Mouse (Mus musculus): Measurements from ENCODE around the gene Tcf7l1. TPM values are rescaled to one million over a fixed set of nuclear protein-coding genes. Genes with fewer than 3 reads are reported as not detected.

Tcf7l1 gene
- polyA plus RNA-seq, 1 experiment from 2014 or later, result 14.6 TPM

DNA sequence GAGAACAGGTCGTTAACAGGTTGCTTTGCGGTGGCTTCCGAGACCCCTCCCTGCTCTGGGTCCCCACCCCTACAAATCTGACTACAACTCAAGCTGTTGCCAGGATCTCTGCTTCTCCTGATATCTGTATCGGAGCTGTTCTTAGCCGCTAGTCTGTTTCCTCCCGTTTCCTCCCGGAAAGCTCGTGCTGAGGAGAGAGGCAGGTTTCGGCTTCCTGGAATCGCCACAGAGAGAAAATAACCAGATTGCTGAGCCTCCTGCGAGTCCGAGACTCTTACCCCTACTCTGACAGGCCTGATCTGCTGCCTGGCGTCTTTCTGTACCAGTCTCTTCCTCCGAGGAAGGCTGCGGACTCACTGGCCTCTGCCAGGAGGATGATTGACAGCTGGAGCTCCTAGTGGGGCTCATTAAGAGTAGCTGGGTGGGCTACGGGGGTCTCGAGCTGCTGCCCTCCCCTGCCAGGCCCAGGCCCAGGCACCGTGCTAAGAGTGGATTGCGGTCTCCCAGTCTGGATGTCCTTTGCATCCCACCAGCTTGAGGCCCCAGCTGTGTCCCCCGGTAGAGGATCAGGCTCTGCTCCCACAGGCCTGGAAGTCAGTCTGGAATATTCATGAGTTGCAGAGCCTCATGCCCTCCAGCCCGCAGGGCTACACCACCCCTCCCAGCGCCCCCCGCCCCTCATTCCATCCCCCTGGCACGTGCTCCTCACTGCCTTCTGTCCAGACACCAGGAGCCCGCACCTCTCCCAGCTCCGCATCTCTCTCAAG, 36.1 kb upstream of the Tcf7l1 start:
- ATAC-seq (replicated peaks; ENCODE audit: low FRiP score) (peak; percentile 18; the same call in 1 of the 2 replicates), DNase-seq (ENCODE audit: low spot score) (peak; percentile 49)
- 8% methylated on average over 26 of the region's 26 CpGs for WGBS
- no peaks in the 10 kb centered on the region for H3K36me3 ChIP-seq (ENCODE audit: control insufficient read depth, insufficient read depth, low read length)
- H3K27me3 ChIP-seq (replicated peaks; ENCODE audit: control insufficient read depth, insufficient read depth, low read length), result peaks cover 6% of the 10 kb centered on the region
- peak overlapping the region; percentile 17; the same call in 1 of the 2 replicates for H3K9ac ChIP-seq (ENCODE audit: low read depth, low read length)
- peak overlapping the region; percentile 57 for H3K4me2 ChIP-seq
- no peak overlapping the region for H3K27ac ChIP-seq (ENCODE audit: low read depth, low read length)
- peak overlapping the region; percentile 5 for H3K4me3 ChIP-seq (ENCODE audit: low read depth, low read length)
- peaks cover 5% of the 10 kb centered on the region for H3K4me1 ChIP-seq (replicated peaks; ENCODE audit: control insufficient read depth, insufficient read depth, low read length)
- no peaks in the 10 kb centered on the region; the same call in 1 of the 2 replicates for H3K9me3 ChIP-seq (ENCODE audit: control insufficient read depth, low read length)

DNA sequence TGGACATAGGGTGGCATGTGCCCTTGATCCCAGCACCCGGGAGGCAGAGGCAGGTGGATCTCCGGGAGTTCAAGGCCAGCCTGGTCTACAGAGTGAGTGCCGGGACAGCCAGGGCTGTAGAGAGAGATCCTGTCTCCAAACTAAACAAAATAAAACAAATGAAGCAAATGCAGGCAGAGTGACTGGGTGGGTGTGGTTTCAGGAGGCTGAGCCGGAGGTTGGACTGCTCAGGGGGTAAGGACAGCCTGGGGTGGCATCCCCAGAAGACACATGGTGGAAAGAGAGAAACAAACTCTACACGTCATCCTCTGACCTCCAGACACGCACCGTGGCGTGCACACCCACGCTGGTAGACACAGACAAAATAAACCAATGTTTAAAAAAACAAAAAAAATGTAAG, 24.4 kb upstream of the Tcf7l1 start:
- DNase-seq (ENCODE audit: low spot score) (no peak), ATAC-seq (replicated peaks; ENCODE audit: low FRiP score) (no peak)
- no peaks in the 10 kb centered on the region for H3K4me1 ChIP-seq (replicated peaks; ENCODE audit: control insufficient read depth, insufficient read depth, low read length)
- H3K27me3 ChIP-seq (replicated peaks; ENCODE audit: control insufficient read depth, insufficient read depth, low read length), result no peaks in the 10 kb centered on the region
- no peak overlapping the region for H3K4me2 ChIP-seq
- no peak overlapping the region for H3K27ac ChIP-seq (ENCODE audit: low read depth, low read length)
- H3K9ac ChIP-seq (ENCODE audit: low read depth, low read length), result no peak overlapping the region
- no peaks in the 10 kb centered on the region for H3K9me3 ChIP-seq (ENCODE audit: control insufficient read depth, low read length)
- no peak overlapping the region for H3K4me3 ChIP-seq (ENCODE audit: low read depth, low read length)
- 67% methylated on average over 9 of the region's 9 CpGs for WGBS
- H3K36me3 ChIP-seq (ENCODE audit: control insufficient read depth, insufficient read depth, low read length), result no peaks in the 10 kb centered on the region

DNA sequence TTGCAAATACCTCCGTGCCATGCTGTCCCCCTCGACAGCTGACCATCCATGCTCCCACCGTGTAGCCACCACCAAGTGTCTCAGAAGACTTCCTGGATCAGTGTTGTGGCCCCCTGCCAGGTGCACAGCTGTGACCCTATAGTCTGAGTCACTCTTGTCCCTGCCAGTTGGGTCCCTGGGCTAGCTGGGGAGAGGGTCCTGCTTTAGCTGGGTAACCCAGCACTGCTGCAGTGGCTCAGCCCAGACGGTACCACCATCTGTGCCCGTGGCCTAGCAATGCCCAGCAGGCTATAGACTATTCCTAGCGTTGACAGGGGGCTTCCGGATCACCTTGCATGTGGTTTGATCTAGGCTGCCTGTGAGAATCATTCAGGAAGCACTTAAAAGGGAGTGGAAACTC, 21.2 kb upstream of the Tcf7l1 start:
- WGBS, result 74% methylated on average over 7 of the region's 7 CpGs
- DNase-seq (ENCODE audit: low spot score) (no peak), ATAC-seq (replicated peaks; ENCODE audit: low FRiP score) (no peak)
- Histone ChIP-seq H3K27me3 (replicated peaks; ENCODE audit: control insufficient read depth, insufficient read depth, low read length) (no peaks in the 10 kb centered on the region), H3K4me2 (no peak overlapping the region), H3K36me3 (ENCODE audit: control insufficient read depth, insufficient read depth, low read length) (no peaks in the 10 kb centered on the region), H3K4me3 (ENCODE audit: low read depth, low read length) (no peak overlapping the region), H3K9ac (ENCODE audit: low read depth, low read length) (no peak overlapping the region), H3K4me1 (replicated peaks; ENCODE audit: control insufficient read depth, insufficient read depth, low read length) (no peaks in the 10 kb centered on the region), H3K27ac (ENCODE audit: low read depth, low read length) (no peak overlapping the region), H3K9me3 (ENCODE audit: control insufficient read depth, low read length) (no peaks in the 10 kb centered on the region)

DNA sequence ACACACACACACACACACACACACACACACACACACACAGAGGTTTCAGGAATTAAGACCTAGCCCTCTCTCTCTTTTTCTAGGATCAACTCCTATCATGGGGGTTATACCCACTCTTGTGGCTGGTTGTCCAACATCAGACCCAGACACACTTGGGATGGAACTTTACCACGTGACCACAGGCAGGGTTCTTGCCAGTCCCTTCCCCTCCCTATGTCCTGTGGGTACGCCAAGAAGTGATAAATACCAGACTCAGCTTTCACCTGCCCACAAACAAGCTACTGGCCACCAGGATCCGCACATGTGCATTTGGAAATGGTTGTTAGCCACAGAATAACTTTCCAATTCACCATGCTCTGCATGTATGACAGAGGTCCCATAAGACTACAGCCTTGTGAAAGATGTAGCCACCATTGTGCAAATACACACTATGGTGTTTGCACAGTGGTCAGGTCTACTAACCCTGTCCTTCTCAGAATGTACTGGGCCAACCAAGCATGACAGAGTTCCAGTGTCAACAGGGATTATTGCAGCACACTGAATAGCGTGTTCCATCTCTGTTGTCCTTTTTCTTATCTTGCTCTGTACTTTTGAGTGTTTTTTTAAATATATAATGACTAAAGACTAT, 20.6 kb upstream of the Tcf7l1 start:
- ATAC-seq (replicated peaks; ENCODE audit: low FRiP score) (no peak), DNase-seq (ENCODE audit: low spot score) (no peak)
- no peak overlapping the region for H3K4me2 ChIP-seq
- no peaks in the 10 kb centered on the region for H3K36me3 ChIP-seq (ENCODE audit: control insufficient read depth, insufficient read depth, low read length)
- H3K27me3 ChIP-seq (replicated peaks; ENCODE audit: control insufficient read depth, insufficient read depth, low read length), result no peaks in the 10 kb centered on the region
- no peak overlapping the region for H3K9ac ChIP-seq (ENCODE audit: low read depth, low read length)
- no peaks in the 10 kb centered on the region for H3K9me3 ChIP-seq (ENCODE audit: control insufficient read depth, low read length)
- no peaks in the 10 kb centered on the region for H3K4me1 ChIP-seq (replicated peaks; ENCODE audit: control insufficient read depth, insufficient read depth, low read length)
- no peak overlapping the region for H3K4me3 ChIP-seq (ENCODE audit: low read depth, low read length)
- 61% methylated on average over 4 of the region's 4 CpGs for WGBS
- H3K27ac ChIP-seq (ENCODE audit: low read depth, low read length), result no peak overlapping the region

DNA sequence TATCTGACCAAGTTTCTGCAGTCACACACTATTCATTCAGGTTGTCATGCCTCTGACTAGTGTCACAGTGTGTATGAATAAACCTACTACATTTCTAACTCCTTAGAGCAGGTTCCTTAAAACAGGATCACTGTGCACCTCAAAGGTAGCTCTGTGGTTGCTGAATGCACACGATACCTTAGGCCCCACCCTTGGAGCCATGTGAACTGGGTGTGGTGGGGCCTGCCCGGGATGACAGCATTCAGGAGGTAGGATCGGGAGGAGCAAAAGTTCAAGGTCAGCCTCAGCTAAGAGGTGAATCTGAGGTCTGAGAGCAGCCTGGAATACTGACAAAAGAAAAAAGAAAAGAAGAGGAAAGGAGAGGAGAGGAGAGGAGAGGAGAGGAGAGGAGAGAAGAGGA, 19.3 kb upstream of the Tcf7l1 start:
- ATAC-seq (replicated peaks; ENCODE audit: low FRiP score) (no peak), DNase-seq (ENCODE audit: low spot score) (no peak)
- no peaks in the 10 kb centered on the region for H3K27me3 ChIP-seq (replicated peaks; ENCODE audit: control insufficient read depth, insufficient read depth, low read length)
- H3K9me3 ChIP-seq (ENCODE audit: control insufficient read depth, low read length), result no peaks in the 10 kb centered on the region
- no peak overlapping the region for H3K4me3 ChIP-seq (ENCODE audit: low read depth, low read length)
- H3K4me2 ChIP-seq, result no peak overlapping the region
- H3K27ac ChIP-seq (ENCODE audit: low read depth, low read length), result no peak overlapping the region
- H3K9ac ChIP-seq (ENCODE audit: low read depth, low read length), result no peak overlapping the region
- WGBS, result 52% methylated on average over 3 of the region's 3 CpGs
- no peaks in the 10 kb centered on the region for H3K4me1 ChIP-seq (replicated peaks; ENCODE audit: control insufficient read depth, insufficient read depth, low read length)
- H3K36me3 ChIP-seq (ENCODE audit: control insufficient read depth, insufficient read depth, low read length), result no peaks in the 10 kb centered on the region

DNA sequence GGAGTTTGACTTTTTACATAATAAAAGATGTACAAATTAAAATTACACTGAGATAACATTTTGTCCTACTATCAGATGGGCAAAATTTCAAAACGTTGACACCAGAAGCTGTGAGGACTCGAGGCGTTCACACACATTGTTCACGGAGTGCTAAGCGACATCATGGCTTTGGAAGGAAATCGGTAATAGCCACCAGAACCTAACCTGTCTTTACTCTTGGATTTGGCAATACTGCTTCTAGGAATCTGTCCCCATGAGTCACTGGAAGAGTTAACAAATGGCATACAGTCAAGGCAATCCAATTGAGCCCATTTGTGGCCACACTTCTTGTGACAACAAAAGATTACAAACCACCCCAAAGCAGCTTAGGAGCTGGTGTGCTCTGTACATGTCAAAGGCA, 14.6 kb upstream of the Tcf7l1 start:
- no peaks in the 10 kb centered on the region for H3K9me3 ChIP-seq (ENCODE audit: control insufficient read depth, low read length)
- no peak overlapping the region for H3K4me3 ChIP-seq (ENCODE audit: low read depth, low read length)
- no peaks in the 10 kb centered on the region for H3K4me1 ChIP-seq (replicated peaks; ENCODE audit: control insufficient read depth, insufficient read depth, low read length)
- H3K36me3 ChIP-seq (ENCODE audit: control insufficient read depth, insufficient read depth, low read length), result no peaks in the 10 kb centered on the region
- ATAC-seq (replicated peaks; ENCODE audit: low FRiP score) (no peak), DNase-seq (ENCODE audit: low spot score) (no peak)
- no peak overlapping the region for H3K9ac ChIP-seq (ENCODE audit: low read depth, low read length)
- no peaks in the 10 kb centered on the region for H3K27me3 ChIP-seq (replicated peaks; ENCODE audit: control insufficient read depth, insufficient read depth, low read length)
- no peak overlapping the region for H3K27ac ChIP-seq (ENCODE audit: low read depth, low read length)
- 81% methylated on average over 6 of the region's 6 CpGs for WGBS
- no peak overlapping the region for H3K4me2 ChIP-seq

DNA sequence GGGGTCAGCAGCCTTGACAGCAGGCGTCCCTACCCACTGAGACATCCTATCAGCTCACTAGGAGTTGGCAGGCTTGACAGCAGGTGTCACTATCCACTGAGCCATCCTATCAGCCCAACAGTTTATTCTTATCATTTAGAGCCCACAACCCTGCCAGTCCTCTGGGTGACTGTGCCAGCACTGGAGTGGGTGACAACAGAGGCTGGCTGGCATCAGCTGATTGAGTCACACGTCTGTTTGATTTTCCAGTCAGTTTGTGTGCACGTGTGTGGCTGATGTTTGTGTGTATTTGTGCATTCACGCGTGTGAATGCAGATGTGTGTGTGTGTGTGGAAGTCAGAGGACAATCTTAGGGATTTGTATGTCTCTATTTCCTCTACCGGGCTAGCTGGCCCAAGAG, 13.1 kb upstream of the Tcf7l1 start:
- H3K36me3 ChIP-seq (ENCODE audit: control insufficient read depth, insufficient read depth, low read length), result no peaks in the 10 kb centered on the region
- DNase-seq (ENCODE audit: low spot score), result no peak

DNA sequence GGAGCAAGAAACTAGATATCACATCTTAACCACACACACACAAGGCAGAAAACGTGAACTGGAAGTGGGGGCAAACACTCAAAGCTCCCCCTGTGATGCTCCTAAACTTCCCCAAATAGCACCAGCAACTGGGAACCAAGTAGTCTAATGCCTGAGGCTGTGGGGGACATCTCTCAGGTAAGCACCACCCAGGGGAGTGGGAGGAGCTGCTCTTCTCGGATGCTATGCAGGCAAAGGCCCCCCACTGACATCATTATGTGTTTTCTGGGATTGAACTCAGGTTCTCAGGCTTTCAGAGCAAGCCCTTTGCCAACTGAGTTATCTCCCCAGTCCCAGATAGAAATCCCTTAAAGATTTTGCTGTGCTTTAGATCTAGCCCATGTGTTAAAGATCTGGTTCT, 11.6 kb upstream of the Tcf7l1 start:
- H3K4me1 ChIP-seq (replicated peaks; ENCODE audit: control insufficient read depth, insufficient read depth, low read length), result no peaks in the 10 kb centered on the region
- ATAC-seq (replicated peaks; ENCODE audit: low FRiP score) (no peak), DNase-seq (ENCODE audit: low spot score) (no peak)
- H3K4me3 ChIP-seq (ENCODE audit: low read depth, low read length), result no peak overlapping the region
- no peaks in the 10 kb centered on the region for H3K36me3 ChIP-seq (ENCODE audit: control insufficient read depth, insufficient read depth, low read length)
- H3K4me2 ChIP-seq, result no peak overlapping the region
- no peak overlapping the region for H3K27ac ChIP-seq (ENCODE audit: low read depth, low read length)
- 32% methylated on average over 2 of the region's 2 CpGs for WGBS
- H3K27me3 ChIP-seq (replicated peaks; ENCODE audit: control insufficient read depth, insufficient read depth, low read length), result no peaks in the 10 kb centered on the region
- H3K9me3 ChIP-seq (ENCODE audit: control insufficient read depth, low read length), result no peaks in the 10 kb centered on the region
- no peak overlapping the region for H3K9ac ChIP-seq (ENCODE audit: low read depth, low read length)

More for the DNA sequence above, 13.1 kb upstream of the Tcf7l1 start:
- 78% methylated on average over 6 of the region's 6 CpGs for WGBS
- no peak overlapping the region for H3K4me3 ChIP-seq (ENCODE audit: low read depth, low read length)
- no peak for ATAC-seq (replicated peaks; ENCODE audit: low FRiP score)
- H3K4me1 ChIP-seq (replicated peaks; ENCODE audit: control insufficient read depth, insufficient read depth, low read length), result no peaks in the 10 kb centered on the region
- no peaks in the 10 kb centered on the region for H3K9me3 ChIP-seq (ENCODE audit: control insufficient read depth, low read length)
- H3K9ac ChIP-seq (ENCODE audit: low read depth, low read length), result no peak overlapping the region
- no peaks in the 10 kb centered on the region for H3K27me3 ChIP-seq (replicated peaks; ENCODE audit: control insufficient read depth, insufficient read depth, low read length)
- no peak overlapping the region for H3K4me2 ChIP-seq
- H3K27ac ChIP-seq (ENCODE audit: low read depth, low read length), result no peak overlapping the region

DNA sequence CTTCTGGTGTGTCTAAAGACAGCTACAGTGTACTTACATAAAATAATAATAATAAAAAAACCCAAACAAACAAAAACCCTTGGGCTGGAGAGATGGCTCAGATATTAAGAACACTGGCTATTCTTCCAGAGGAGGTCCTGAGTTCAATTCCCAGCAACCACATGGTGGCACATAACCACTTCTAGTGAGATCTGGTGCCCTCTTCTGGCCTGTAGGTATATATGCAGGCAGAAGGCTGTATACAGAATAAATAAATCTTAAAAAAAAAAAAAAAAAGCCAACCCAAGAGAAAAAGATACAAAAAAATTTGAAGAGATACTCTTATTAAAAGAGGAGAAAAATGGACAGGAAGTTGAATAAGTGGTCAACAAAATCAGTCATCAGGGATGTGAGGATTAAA, 8.7 kb upstream of the Tcf7l1 start:
- Histone ChIP-seq H3K27me3 (replicated peaks; ENCODE audit: control insufficient read depth, insufficient read depth, low read length) (no peaks in the 10 kb centered on the region), H3K9ac (ENCODE audit: low read depth, low read length) (no peak overlapping the region), H3K4me2 (no peak overlapping the region), H3K4me3 (ENCODE audit: low read depth, low read length) (no peak overlapping the region), H3K27ac (ENCODE audit: low read depth, low read length) (no peak overlapping the region), H3K36me3 (ENCODE audit: control insufficient read depth, insufficient read depth, low read length) (no peaks in the 10 kb centered on the region), H3K9me3 (ENCODE audit: control insufficient read depth, low read length) (no peaks in the 10 kb centered on the region), H3K4me1 (replicated peaks; ENCODE audit: control insufficient read depth, insufficient read depth, low read length) (no peaks in the 10 kb centered on the region)
- ATAC-seq (replicated peaks; ENCODE audit: low FRiP score) (no peak), DNase-seq (ENCODE audit: low spot score) (no peak)

Measured in liver, embryonic 11.5 days (tissue).